Mouse (Mus musculus): ENCODE measurements around the gene Lrrk1.

GRCm38 (mm10) chr7:66254993-66255392 is 133.2 kb downstream of the Lrrk1 start:
- TF ChIP-seq POLR2A (IDR thresholded peaks at IDR 0.05; ENCODE audit: insufficient read depth, low read depth, low read length) = no peak
- TF ChIP-seq CTCF (IDR thresholded peaks at IDR 0.05) = no peak
